Mouse (Mus musculus): ENCODE measurements around the gene Bcl10.
A peak's percentile ranks its signal among the peaks of the same experiment; 100 is the strongest.
"Not testable (repeated sequence)": the region's sequence is repeated elsewhere in the genome, so short reads cannot be mapped to it uniquely, and the experiment has no call there.

The Bcl10 gene

GRCm38 (mm10) chr3:145913942-145914341 lies 8.7 kb upstream of the Bcl10 start:
- not testable (repeated sequence) for DNase-seq (ENCODE audit: low spot score in 2 of 2)

DNA sequence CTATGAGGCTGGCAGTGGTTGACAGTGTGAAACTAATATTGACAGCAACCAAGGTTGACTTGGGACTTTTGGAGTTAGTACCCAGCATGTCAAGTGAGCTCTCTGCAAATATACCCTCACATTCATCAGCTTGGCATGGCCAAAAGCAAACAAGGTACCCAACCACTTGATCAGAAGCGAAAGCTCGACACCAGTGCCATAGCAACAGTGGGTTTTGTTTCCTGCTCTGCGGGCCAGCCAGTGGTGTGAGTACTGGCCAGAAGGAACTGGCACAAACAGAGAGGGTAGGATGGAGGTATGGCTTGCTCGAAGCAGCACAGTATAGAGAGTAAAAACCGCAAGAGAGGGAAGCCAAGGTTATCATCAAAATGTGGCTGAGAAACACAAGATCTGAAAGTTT lies 6.2 kb upstream of the Bcl10 start:
- DNase-seq (ENCODE audit: low spot score in 2 of 2) = no peak

GRCm38 (mm10) chr3:145916826-145917225 lies 5.8 kb upstream of the Bcl10 start:
- no peak for DNase-seq (ENCODE audit: low spot score in 2 of 2)

GRCm38 (mm10) chr3:145922971-145923370 lies 367 bp downstream of the Bcl10 start:
- no peak for DNase-seq (ENCODE audit: low spot score in 2 of 2)

DNA sequence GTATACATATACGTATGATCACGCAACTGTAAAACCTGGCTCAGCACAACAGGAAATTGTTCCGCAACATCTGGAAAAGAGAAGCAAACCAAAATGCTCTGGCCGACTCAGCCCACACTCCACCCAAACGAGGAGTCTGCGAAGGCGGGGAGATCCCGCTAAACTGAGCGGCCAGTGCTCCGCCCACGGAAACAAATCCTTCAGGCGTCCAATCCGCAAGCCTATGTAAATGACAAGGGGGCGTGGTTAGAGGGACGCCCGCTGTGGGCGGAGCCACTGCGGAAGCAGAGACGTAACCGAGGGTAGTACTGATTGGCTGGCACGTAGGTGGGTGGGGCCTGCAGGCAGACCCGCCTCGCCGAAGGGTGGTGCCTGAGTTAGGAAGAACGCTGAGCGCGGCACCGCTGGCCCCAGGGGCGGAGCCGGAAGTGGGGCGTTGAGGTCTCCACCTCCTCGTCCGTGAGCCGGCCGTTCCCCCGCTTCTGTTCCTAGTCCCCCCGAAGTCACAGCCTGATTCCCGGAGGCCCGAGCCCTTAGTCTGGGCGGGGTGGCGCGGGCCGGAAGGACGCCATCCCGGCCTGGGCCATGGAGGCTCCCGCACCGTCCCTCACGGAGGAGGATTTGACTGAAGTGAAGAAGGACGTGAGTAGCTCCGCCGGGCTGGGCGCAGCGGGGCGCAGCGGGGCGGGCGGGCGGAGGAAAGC lies 1.4 kb downstream of the Bcl10 start:
- DNase-seq (ENCODE audit: low spot score in 2 of 2) = peak; percentile 99

DNA sequence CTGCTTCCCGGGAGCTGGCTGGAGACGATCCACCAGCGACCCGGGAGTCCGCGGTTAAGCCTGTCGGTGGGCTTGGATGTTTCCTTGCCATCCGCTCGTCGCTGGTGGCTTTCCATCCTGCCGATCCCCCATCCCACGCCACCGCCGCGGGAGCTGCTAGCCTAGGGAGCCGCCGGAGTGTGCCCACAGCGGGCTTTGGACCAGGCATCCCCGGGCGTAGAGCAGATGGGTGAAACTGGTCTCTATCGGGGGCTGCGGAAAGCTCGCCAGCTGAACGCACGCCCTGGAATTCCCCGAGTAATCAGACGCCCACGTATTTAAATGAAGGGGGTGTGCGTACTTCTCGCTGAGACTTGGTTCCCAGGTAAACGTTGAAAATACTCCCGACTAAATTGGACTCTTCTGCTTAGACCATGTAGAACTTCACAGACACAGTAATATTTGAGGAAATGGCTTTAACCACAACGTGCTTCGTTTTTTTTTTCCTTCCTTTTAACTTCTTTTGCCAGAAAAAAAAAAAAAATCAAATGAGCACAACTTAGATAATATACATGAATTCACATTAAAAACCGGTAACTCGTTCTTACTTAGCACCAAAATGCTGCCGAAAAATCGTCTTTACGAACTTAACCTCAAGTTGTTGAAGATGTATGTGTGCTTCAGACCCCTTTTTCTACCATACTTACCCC lies 2.2 kb downstream of the Bcl10 start:
- peak; percentile 53 to 59 for DNase-seq (ENCODE audit: low spot score in 2 of 2)

DNA sequence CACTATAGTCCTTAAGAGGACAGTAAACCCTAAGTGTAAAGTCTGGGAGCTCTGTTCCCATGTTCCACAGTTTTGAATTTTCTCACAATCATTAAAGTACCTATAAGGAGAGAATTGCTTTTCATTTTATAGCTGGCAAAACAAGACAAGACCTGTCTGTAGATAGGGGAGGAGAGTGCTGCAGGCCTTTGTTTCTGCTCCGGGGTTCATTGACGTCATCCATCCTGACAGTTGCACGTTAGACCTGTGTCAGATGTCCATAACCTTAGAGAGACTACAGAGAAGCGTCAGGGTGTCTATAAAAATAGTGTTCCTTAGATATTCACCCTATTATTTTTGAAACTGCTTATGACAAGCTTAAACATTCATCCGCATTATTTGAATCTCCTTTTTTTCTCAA lies 2.9 kb downstream of the Bcl10 start:
- DNase-seq (ENCODE audit: low spot score in 2 of 2) = no peak

- DNase-seq (ENCODE audit: low spot score in 2 of 2) = no peak
These were observed 7.2 kb downstream of the Bcl10 start for GRCm38 (mm10) chr3:145929525-145930400.

DNA sequence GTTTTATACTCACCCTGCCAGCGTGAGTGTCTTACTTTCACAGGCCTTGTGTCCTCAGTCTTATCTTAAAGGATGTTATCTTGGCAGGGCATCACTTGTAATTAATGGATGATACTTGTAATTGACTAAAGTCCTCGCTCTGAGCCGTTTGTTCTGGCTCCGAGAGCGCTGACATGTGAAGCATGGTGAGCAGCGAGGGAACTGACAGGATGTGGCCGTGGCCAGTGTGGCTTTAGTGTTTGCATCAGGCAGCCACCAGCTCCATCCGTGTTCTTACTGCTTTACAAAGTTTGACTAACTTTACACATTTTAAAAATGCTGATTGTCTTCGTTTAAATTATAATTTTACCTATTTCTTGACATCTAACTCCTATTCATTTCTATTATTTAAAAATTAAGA lies 11.2 kb downstream of the Bcl10 start:
- no peak for DNase-seq (ENCODE audit: low spot score in 2 of 2)

DNA sequence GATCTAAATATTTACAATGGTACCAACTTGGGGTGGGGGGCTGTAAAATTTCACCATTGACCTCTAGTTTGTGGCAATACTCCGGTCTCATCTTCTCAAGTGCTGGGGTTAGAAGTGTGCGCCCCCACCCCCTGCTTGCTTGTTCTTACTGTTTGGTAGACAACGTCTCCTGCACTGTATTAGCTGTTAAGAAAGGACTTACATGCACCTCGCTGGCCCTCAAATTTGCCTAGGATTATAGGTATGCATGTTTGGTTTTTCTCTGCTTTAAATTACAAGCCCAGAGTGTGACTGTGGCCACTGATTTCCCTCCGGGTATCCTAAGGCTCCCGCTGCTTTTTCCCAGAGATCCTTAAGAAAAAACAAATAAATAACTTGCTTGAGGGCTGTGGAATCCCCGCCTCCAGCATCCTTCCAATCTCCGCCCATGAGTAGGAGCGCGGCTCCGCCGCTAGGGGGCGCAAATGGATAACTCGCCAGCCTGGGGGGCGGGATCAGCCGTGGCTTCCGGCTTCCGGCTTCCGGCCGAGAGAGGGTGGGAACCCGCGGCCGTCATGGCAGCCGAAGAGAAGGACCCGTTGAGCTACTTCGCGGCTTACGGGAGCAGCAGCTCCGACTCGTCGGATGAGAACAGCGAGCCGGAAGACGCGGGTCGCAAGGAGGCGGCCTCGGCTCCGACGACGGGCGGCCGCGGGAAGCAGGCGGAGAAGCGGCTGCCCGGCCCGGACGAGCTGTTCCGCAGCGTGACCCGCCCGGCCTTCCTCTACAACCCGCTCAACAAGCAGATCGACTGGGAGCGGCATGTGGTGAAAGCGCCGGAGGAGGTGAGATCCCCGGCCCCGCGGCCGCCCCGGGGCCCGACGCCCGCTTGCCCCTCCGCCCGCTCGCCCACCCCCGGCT lies 15.2 kb downstream of the Bcl10 start, which contains the start of gene 2410004B18Rik:
TSS of gene 2410004B18Rik (plus strand) at position 510 of the 900 bp plus-strand sequence.
- DNase-seq (ENCODE audit: low spot score in 2 of 2) = peak; percentile 85 to 92

- DNase-seq (ENCODE audit: low spot score in 2 of 2) = no peak
These were observed 16.1 kb downstream of the Bcl10 start for GRCm38 (mm10) chr3:145938405-145939349.

GRCm38 (mm10) chr3:145939402-145939801 lies 16.8 kb downstream of the Bcl10 start:
- no peak for DNase-seq (ENCODE audit: low spot score in 2 of 2)

DNA sequence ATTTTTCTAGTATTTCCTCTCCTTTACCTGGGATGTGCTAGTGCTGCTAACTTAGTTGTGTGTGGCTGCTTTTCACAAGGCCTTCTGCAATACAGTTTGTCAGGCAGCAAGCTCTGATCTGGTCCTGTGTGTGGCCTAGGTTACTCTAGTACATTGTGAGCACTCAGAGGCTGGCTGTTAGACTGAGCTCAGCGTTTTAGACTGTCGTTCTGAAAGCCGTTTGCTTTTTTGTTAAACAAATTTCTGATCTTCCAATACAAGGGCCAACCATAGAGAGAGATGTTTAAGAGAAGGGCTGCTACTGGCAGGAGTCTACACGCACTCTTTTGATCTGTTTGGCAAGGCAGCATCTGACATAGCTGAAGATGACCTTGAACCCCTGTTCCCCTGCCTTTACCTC lies 17.4 kb downstream of the Bcl10 start:
- DNase-seq (ENCODE audit: low spot score in 2 of 2) = no peak

DNA sequence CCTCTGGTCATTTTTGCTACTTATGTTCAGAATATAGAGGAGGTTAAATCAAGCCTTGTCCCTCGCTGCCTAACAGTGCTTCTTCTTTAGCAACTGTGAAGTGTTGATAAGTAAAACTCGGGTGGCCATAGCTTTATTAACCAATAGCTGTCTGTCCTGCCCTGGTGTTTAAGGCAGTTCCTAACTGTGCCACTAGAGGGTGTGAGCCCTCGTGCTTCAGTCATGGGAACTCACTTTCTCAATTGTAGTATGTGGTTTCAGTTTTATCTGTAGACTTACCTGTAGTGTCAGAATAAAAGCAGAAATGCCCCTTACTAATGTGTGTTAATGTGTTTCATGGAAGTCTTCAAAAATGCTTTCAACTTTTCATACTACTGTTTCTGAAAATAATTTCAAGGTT lies 19.4 kb downstream of the Bcl10 start:
- peak in 1 of 2 experiments; percentile 41 for DNase-seq (ENCODE audit: low spot score in 2 of 2)

- DNase-seq (ENCODE audit: low spot score in 2 of 2) = no peak
These were observed 21.7 kb downstream of the Bcl10 start for GRCm38 (mm10) chr3:145944348-145944747.

- no peak for DNase-seq (ENCODE audit: low spot score in 2 of 2)
These were observed 23.3 kb downstream of the Bcl10 start for GRCm38 (mm10) chr3:145945904-145946303.

GRCm38 (mm10) chr3:145946654-145947053 lies 24.1 kb downstream of the Bcl10 start:
- no peak for DNase-seq (ENCODE audit: low spot score in 2 of 2)

GRCm38 (mm10) chr3:145947539-145948204 lies 25.1 kb downstream of the Bcl10 start:
- DNase-seq (ENCODE audit: low spot score in 2 of 2) = no peak

DNA sequence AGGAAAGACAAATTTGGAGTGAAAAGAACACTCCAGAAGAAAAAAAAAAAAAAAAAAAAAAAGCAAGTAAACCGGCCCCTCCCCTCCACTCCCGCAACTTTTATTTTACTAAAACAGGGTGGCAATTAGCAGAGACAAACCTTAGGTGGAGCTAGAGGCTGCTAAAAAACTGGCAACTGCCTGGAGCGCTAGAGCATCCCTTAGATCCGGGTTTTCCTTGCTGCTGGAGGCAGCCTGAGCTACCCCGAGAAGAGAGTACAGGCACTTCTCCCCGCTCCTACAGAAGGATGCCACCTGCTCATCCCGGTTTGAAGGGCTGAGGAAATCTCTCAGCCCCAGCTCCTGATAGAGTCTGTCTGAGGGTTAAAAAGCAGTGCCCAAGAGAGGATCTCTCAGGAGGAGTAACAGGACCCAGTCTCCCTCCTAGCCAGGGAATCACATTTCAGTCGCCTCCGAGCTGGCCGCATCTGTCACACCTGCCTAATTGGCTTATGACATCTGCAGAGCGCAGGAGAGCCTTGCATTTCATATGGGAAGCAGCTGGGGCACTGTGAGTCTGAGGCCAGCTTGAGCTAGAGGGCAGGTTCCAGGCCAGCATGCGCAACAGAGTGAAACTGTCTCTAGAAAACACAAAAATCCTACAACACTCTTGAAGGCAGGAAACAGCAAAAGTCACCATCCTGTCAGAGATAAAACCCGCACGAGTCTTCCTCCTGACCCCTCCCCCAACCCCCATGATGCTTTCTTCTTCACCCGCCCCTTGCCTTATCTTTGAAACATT lies 27.6 kb downstream of the Bcl10 start:
- peak in 1 of 2 experiments; percentile 47 for DNase-seq (ENCODE audit: low spot score in 2 of 2)

Measured in urinary bladder, postnatal 4 days (tissue).